Mouse (Mus musculus): ENCODE data around the gene Brap.
A peak's percentile ranks its signal among the peaks of the same experiment; 100 is the strongest.
"Not testable (repeated sequence)": the region's sequence is repeated elsewhere in the genome, so short reads cannot be mapped to it uniquely, and the experiment has no call there.

Gene Brap

GRCm38 (mm10) chr5:121670412-121670811 lies 10.0 kb downstream of the Brap start:
- DNase-seq (ENCODE audit: low spot score): peak; percentile 36

GRCm38 (mm10) chr5:121682250-121682649 lies 21.9 kb downstream of the Brap start:
- DNase-seq (ENCODE audit: low spot score): no peak

- DNase-seq (ENCODE audit: low spot score): no peak
These were observed 25.1 kb downstream of the Brap start for GRCm38 (mm10) chr5:121685495-121685894.

GRCm38 (mm10) chr5:121686113-121686898 lies 25.9 kb downstream of the Brap start:
- DNase-seq (ENCODE audit: low spot score): no peak

GRCm38 (mm10) chr5:121690482-121691211 lies 30.3 kb downstream of the Brap start:
- DNase-seq (ENCODE audit: low spot score): no peak

- not testable (repeated sequence) for DNase-seq (ENCODE audit: low spot score)
These were observed 31.1 kb downstream of the Brap start for GRCm38 (mm10) chr5:121691436-121691835.

- no peak for DNase-seq (ENCODE audit: low spot score)
These were observed 32.5 kb downstream of the Brap start for GRCm38 (mm10) chr5:121692897-121693296.

- DNase-seq (ENCODE audit: low spot score): peak; percentile 9
These were observed 36.4 kb downstream of the Brap start for GRCm38 (mm10) chr5:121696761-121697160.

- no peak for DNase-seq (ENCODE audit: low spot score)
These were observed 39.5 kb downstream of the Brap start for GRCm38 (mm10) chr5:121699891-121700290.

- no peak for DNase-seq (ENCODE audit: low spot score)
These were observed 40.1 kb downstream of the Brap start for GRCm38 (mm10) chr5:121700496-121700895.

- DNase-seq (ENCODE audit: low spot score): no peak
These were observed 40.9 kb downstream of the Brap start for GRCm38 (mm10) chr5:121701111-121701769.

GRCm38 (mm10) chr5:121703341-121703740 lies 43.0 kb downstream of the Brap start:
- DNase-seq (ENCODE audit: low spot score): no peak

- peak; percentile 50 for DNase-seq (ENCODE audit: low spot score)
These were observed 44.3 kb downstream of the Brap start for GRCm38 (mm10) chr5:121704512-121705248.

- DNase-seq (ENCODE audit: low spot score): no peak
These were observed 50.0 kb downstream of the Brap start for GRCm38 (mm10) chr5:121710402-121710801.

- peak; percentile 57 for DNase-seq (ENCODE audit: low spot score)
These were observed 50.4 kb downstream of the Brap start for GRCm38 (mm10) chr5:121710851-121711173.

GRCm38 (mm10) chr5:121711174-121711927 lies 51.0 kb downstream of the Brap start, which contains the start of gene Atxn2:
Atxn2 (plus strand) TSS chr5:121711337.
- DNase-seq (ENCODE audit: low spot score): peak; percentile 88

- no peak for DNase-seq (ENCODE audit: low spot score)
These were observed 51.5 kb downstream of the Brap start for GRCm38 (mm10) chr5:121711928-121712231.

GRCm38 (mm10) chr5:121712232-121712933 lies 52.0 kb downstream of the Brap start:
- peak; percentile 55 for DNase-seq (ENCODE audit: low spot score)

- DNase-seq (ENCODE audit: low spot score): peak; percentile 74
These were observed 52.7 kb downstream of the Brap start for GRCm38 (mm10) chr5:121712934-121713538.

GRCm38 (mm10) chr5:121714331-121714730 lies 54.0 kb downstream of the Brap start:
- no peak for DNase-seq (ENCODE audit: low spot score)

Data from embryo, embryonic 10 days (tissue).